Comparison of ENCODE assay signal across 9 mouse cellular contexts in the genomic region with DNA sequence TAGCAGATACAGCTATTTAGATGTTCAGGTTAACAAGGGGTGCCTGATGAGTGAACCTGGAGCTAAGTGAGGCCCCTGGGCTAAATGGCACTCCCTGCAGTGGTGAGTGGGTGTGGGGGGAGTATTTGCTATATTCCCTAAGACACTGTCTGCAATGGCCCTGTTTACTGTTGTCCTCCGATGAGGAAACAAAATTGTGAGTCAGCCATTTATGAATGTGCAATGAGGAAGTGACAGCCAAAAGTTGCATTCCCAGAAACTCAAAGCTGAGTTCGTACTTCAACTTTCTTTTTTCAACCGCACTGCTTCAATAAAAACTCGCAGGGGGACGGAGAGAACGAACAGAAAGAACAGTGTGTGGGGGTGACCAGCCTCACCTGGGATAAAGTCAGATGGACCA. TPM values are rescaled to one million over a fixed set of nuclear protein-coding genes. Genes with fewer than 3 reads are reported as not detected.
DNase-seq lines count a peak whose midpoint lies in the region; ATAC-seq and TF ChIP-seq lines count a peak whose summit lies in the region.
"Had no signal": no experiment of that assay in that cellular context is flagged by ENCODE, and none has a peak within 500 bp of the region (broad histone marks: within the 10 kb centered on the region; RNA-seq: fewer than 3 reads in every experiment).

No protein-coding gene starts in this region.

- H3K36me3 ChIP-seq in heart, embryonic 11.5 days (ENCODE audit: control insufficient read depth, insufficient read depth, low read length): no peaks in the 10 kb centered on the region
- peaks cover 4 to 30% of the 10 kb centered on the region in 2 experiments for H3K36me3 ChIP-seq in CH12.LX (replicated peaks in 1 of 2; ENCODE audit: control insufficient read depth in 1 of 2, insufficient read depth in 1 of 2, low read length in 1 of 2)

- H3K27me3 ChIP-seq in heart, embryonic 11.5 days (ENCODE audit: control insufficient read depth, insufficient read depth, low read length): peaks cover 3% of the 10 kb centered on the region; the same call in 1 of the 2 replicates
- H3K27me3 ChIP-seq in CH12.LX (replicated peaks): no peaks in the 10 kb centered on the region
- H3K27me3 ChIP-seq: Patski had no signal

- no peak for ATAC-seq in heart, embryonic 11.5 days (replicated peaks; ENCODE audit: insufficient number of reproducible peaks, low FRiP score, low TSS enrichment)
- ATAC-seq in hematopoietic stem cell, adult 5-6 weeks (replicated peaks in 1 of 2; ENCODE audit: insufficient read depth in 1 of 2, low FRiP score in 2 of 2, low TSS enrichment in 1 of 2, low read depth in 1 of 2, poor library complexity in 2 of 2, severe bottlenecking in 2 of 2): peak; percentile 9 to 17; a peak in 2 of 4 replicates
- ATAC-seq in megakaryocyte progenitor cell, adult 5-6 weeks (replicated peaks; ENCODE audit: poor library complexity): peak; percentile 10; the same call in 1 of the 2 replicates
- no peak for ATAC-seq in cerebellum, adult (ENCODE audit: insufficient number of reproducible peaks, low FRiP score, low TSS enrichment)

- dilution Hi-C loops in CH12.LX (cut with MboI; ENCODE audit: extremely low pct_ligation_motif_present, extremely low pct_unique_long_range_greater_than_20kb, low sequenced_read_pairs): no loop called here

- peak overlapping the region; percentile 57 for H3K4me2 ChIP-seq in heart, embryonic 11.5 days
- H3K4me2 ChIP-seq in CH12.LX (ENCODE audit: insufficient read depth, low read depth, poor library complexity, severe bottlenecking): peak overlapping the region; percentile 74

- DNase-seq in heart, postnatal 14 days: no peak
- no peak for DNase-seq in CH12.LX (ENCODE audit: extremely low read depth)
- no peak for DNase-seq in adrenal gland, postnatal 4 days (ENCODE audit: low spot score in 2 of 2)
- no peak for DNase-seq in left cerebral cortex, postnatal 10 days (ENCODE audit: extremely low spot score in 1 of 2, low spot score in 2 of 2)

- in situ Hi-C loops in CH12.LX (cut with MboI; ENCODE audit: low pct_ligation_motif_present, low pct_unique_long_range_greater_than_20kb, low sequenced_read_pairs): no loop called here

- intact Hi-C loops in heart, postnatal 14 days (cut with DNase I): loop anchor here (5.0 kb wide), 2 partner anchors 55 to 430 kb away; no protein-coding TSS in a partner anchor
- intact Hi-C loops in left cerebral cortex, postnatal 10 days (cut with DNase I): loop anchor here (5.0 kb wide), 1 partner anchor 55 kb away; no protein-coding TSS in a partner anchor

- TF ChIP-seq POLR2A in CH12.LX (IDR thresholded peaks at IDR 0.05; ENCODE audit: low read depth, low read length): no peak

- H3K9ac ChIP-seq in heart, embryonic 11.5 days (ENCODE audit: low read depth, low read length): no peak overlapping the region
- H3K9ac ChIP-seq in CH12.LX (ENCODE audit: insufficient read depth, low read depth): peak overlapping the region; percentile 73

- no peak for TF ChIP-seq RAD21 in CH12.LX (IDR thresholded peaks at IDR 0.05; ENCODE audit: low read depth, low read length)

- no peak for TF ChIP-seq EP300 in CH12.LX (IDR thresholded peaks at IDR 0.05; ENCODE audit: low read length)

- 83% methylated on average over 6 of the region's 6 CpGs for WGBS in heart, embryonic 11.5 days (ENCODE audit: insufficient replicate concordance)

- no peaks in the 10 kb centered on the region for H3K79me2 ChIP-seq in CH12.LX (replicated peaks; ENCODE audit: control insufficient read depth, extremely low read depth, insufficient read depth, poor library complexity, severe bottlenecking)

- 0 out of 2 replicates have a peak overlapping the region, but pooled peaks have one; percentile 35 for H3K4me3 ChIP-seq in heart, embryonic 11.5 days (ENCODE audit: low read depth, low read length)
- H3K4me3 ChIP-seq in CH12.LX (replicated peaks in 1 of 3; ENCODE audit: low read depth in 2 of 3, low read length in 2 of 3, poor library complexity in 1 of 3): peak overlapping the region; percentile 62 to 71 (median 63)

- TF ChIP-seq CTCF in CH12.LX (conservative IDR thresholded peaks at IDR 0.05 in 1 of 2, IDR thresholded peaks at IDR 0.05 in 1 of 2; ENCODE audit: low read depth in 2 of 2, low read length in 2 of 2): no peak

- no peaks in the 10 kb centered on the region for H3K9me3 ChIP-seq in heart, embryonic 11.5 days (replicated peaks; ENCODE audit: control insufficient read depth, low read length)
- H3K9me3 ChIP-seq in CH12.LX (replicated peaks; ENCODE audit: low read length): no peaks in the 10 kb centered on the region

- H3K4me1 ChIP-seq in heart, embryonic 11.5 days (ENCODE audit: control insufficient read depth, insufficient read depth, low read length): peaks cover 10% of the 10 kb centered on the region
- H3K4me1 ChIP-seq in CH12.LX (ENCODE audit: control insufficient read depth in 1 of 2, insufficient read depth in 2 of 2): peaks cover 3 to 47% of the 10 kb centered on the region in 2 experiments; a peak in 3 of 4 replicates

- H3K27ac ChIP-seq in heart, embryonic 11.5 days (ENCODE audit: low read depth, low read length): no peak overlapping the region
- no peak overlapping the region; the same call in 1 of the 2 replicates for H3K27ac ChIP-seq in CH12.LX (ENCODE audit: insufficient read depth, low read depth)

TF ChIP-seq in CH12.LX, 34 proteins besides CTCF, POLR2A, EP300 and RAD21:
- TF ChIP-seq ZC3H11A (IDR thresholded peaks at IDR 0.05; ENCODE audit: low read depth, low read length) (no peak), ELF1 (IDR thresholded peaks at IDR 0.05; ENCODE audit: low read depth, low read length) (peak; percentile 41; the same call in 1 of the 2 replicates)

RNA-seq across cellular contexts. Expression of gene Rnasel, which starts 3.3 kb away (rescaled TPM):
- polyA plus RNA-seq in heart, embryonic 11.5 days (2014; fragmentation: Nextera tagmentation; extraction: Ambion mirVana): 9.3 and 9.7 TPM in 2 replicates
- 1 to 10 TPM; 6.9 to 7.5 TPM for total RNA-seq in heart, postnatal 14 days (2021)
- total RNA-seq in CH12.LX (2012; rRNA removed) (7.5 and 8.4 TPM in 2 replicates), CH12.LX (2014; rRNA removed) (9.2 and 9.7 TPM in 2 replicates)
- 18.8 and 19.8 TPM in 2 replicates for polyA plus RNA-seq in CH12.LX (2012; ENCODE audit: insufficient read length, low read depth)
- 76.4 and 117 TPM in 2 replicates for total RNA-seq in hematopoietic stem cell, adult 5-6 weeks (2017)
- 41.4 and 52.2 TPM in 2 replicates for total RNA-seq in megakaryocyte progenitor cell, adult 5-6 weeks (2015)
- total RNA-seq in megakaryocyte progenitor cell, adult 5-6 weeks (2017): 46.4 and 58.3 TPM in 2 replicates
- total RNA-seq in adrenal gland, postnatal 4 days (2021): 10 to 100 TPM; 30.0 to 32.7 TPM
- total RNA-seq in left cerebral cortex, postnatal 10 days (2021): 10 to 100 TPM; 13.2 to 13.5 TPM

RNA-seq across cellular contexts. Expression of gene Rgs16, which starts 12.4 kb away (rescaled TPM):
- 1.0 and 1.7 TPM in 2 replicates for polyA plus RNA-seq in heart, embryonic 11.5 days (2014; fragmentation: Nextera tagmentation; extraction: Ambion mirVana)
- total RNA-seq in heart, postnatal 14 days (2021): 1 to 10 TPM; 1.2 to 2.1 TPM
- total RNA-seq in CH12.LX (2012; rRNA removed): 0.21 and 0.25 TPM in 2 replicates
- 0.15 TPM in 2 replicates for total RNA-seq in CH12.LX (2014; rRNA removed)
- 0.26 TPM in 1 of 2 replicates, not detected in the other for polyA plus RNA-seq in CH12.LX (2012; ENCODE audit: insufficient read length, low read depth)
- 0.45 TPM in 1 of 2 replicates, not detected in the other for total RNA-seq in hematopoietic stem cell, adult 5-6 weeks (2017)
- total RNA-seq in megakaryocyte progenitor cell, adult 5-6 weeks (2015): not detected in 2 replicates
- 0.44 TPM in 1 of 2 replicates, not detected in the other for total RNA-seq in megakaryocyte progenitor cell, adult 5-6 weeks (2017)
- total RNA-seq in adrenal gland, postnatal 4 days (2021): 10 to 100 TPM in 1 of 2 experiments, 1 to 10 TPM in 1; 8.6 to 11.6 TPM
- total RNA-seq in left cerebral cortex, postnatal 10 days (2021): 1 to 10 TPM; 5.5 to 6.2 TPM

Comparison
In these comparisons a context has a peak if more than half of its experiments do, and no peak if none do; other contexts are left out.
1. ATAC-seq: peak in hematopoietic stem cell, adult 5-6 weeks (2 of 2) and megakaryocyte progenitor cell, adult 5-6 weeks (single experiment); none in heart, embryonic 11.5 days (single experiment) and cerebellum, adult (single experiment).